Mouse (Mus musculus) liver, postnatal 0 days (tissue): ENCODE results near the gene Hnrnpa0.

Experiments used
- CTCF ChIP-seq: sonication (generic); IDR thresholded peaks from 2 replicates; pipeline ENCODE4 v1.5.1; 2016; ENCODE audit warnings: antibody characterized with exemption, low read depth
- EP300 ChIP-seq: IDR thresholded peaks from 2 replicates; pipeline ENCODE4 v1.6.1; 2016; ENCODE audit warnings: antibody characterized with exemption, low read depth, mild to moderate bottlenecking

DNA sequence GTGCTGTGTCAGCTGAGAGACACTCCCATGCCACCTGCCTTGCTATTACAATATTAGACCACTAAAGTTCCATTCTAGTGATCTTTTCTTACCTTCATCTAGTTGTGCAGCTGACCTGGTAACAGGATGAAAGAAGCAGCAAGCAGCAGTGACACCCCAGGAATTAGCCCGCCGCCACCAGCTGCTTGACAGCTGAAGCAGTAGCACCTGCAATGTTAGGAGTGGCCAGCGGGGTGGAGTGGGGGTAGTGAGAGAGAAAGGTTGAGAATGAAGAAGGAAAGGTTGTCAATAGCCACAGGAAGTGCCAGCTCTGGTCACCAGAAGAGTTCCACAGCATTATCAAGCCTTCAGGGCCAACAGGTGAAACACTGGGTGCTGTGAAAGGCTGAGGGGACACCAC lies 3.3 kb upstream of the Hnrnpa0 start:
- TF ChIP-seq EP300, result no peak
- TF ChIP-seq CTCF, result 0 out of 2 replicates have a peak, but pooled peaks have one; percentile 16
